Mouse (Mus musculus) small intestine, adult 2 months (tissue): ENCODE results near the gene Sntb2.

Experiments
- CTCF ChIP-seq: fragments of 200-500 bp; IDR thresholded peaks from 2 replicates; pipeline ENCODE4 v1.5.1; 2012; ENCODE audit warnings: low read depth, mild to moderate bottlenecking, control low read depth, inconsistent platforms, low read length, moderate library complexity, mixed read lengths; ENCODE audit not compliant: insufficient replicate concordance, insufficient read length; ENCODE audit errors: extremely low read depth
- POLR2A ChIP-seq: fragments of 200-500 bp; IDR thresholded peaks from 2 replicates; pipeline ENCODE4 v1.6.1; 2012; ENCODE audit warnings: low read depth, mild to moderate bottlenecking, control low read depth, inconsistent platforms, low read length, moderate library complexity

- TF ChIP-seq CTCF, result no peak
- TF ChIP-seq POLR2A, result no peak
Measured at GRCm38 (mm10) chr8:106953571-106953970, 18.0 kb downstream of the Sntb2 start.
